Mouse (Mus musculus): ENCODE results near the gene Magi1.

DNA sequence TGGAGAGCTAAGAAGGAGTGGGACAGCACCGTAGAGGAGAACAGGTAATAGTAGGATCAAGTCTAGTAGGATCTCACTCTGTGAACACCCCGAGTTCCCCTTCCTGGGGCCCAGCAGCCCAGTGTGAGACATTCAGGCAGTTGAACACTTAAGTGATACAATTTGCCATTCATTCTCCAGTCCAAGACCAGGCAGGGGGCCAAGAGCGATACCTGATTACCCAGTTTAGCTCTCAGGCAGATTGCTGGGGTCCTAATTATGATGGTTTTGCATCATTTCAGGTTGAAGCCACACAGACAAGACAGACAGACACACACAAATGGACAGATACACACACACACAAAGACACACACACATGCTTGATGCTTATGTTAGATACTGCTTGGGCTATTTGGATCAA lies 543.9 kb downstream of the Magi1 start:
- TF ChIP-seq CTCF (IDR thresholded peaks at IDR 0.05; ENCODE audit: low read depth, low read length) (no peak), POLR2A (IDR thresholded peaks at IDR 0.05; ENCODE audit: borderline replicate concordance, low read depth, low read length) (no peak)

Data from bone marrow macrophage, adult 2 months (primary cell).